Mouse (Mus musculus) MEL (cell line): ENCODE results near the gene Ovol3. TPM values are rescaled to one million over a fixed set of nuclear protein-coding genes. Genes with fewer than 3 reads are reported as not detected.

Experiments used
- DNase-seq: peaks from one replicate; pipeline ENCODE4 v3.0.0; 2011; ENCODE audit warnings: low read depth, low spot score
- H3K27ac ChIP-seq: 2 replicates; pipeline ENCODE4 v1.5.1; 2012; ENCODE audit warnings: low read depth, mild to moderate bottlenecking, control low read depth, low read length, moderate library complexity; ENCODE audit not compliant: control insufficient read depth
- H3K27me3 ChIP-seq, 2 experiments: fragments of 150-350 bp in 1 of 2; sonication (generic) in 1 of 2; 2 replicates each; pipeline ENCODE4 v1.6.1; 2012; ENCODE audit warnings: low read length in 2 of 2, mild to moderate bottlenecking in 2 of 2, improper control_type of control experiment in 1 of 2, moderate library complexity in 1 of 2; ENCODE audit not compliant: insufficient read depth in 2 of 2, control insufficient read depth in 1 of 2
- H3K36me3 ChIP-seq, 2 experiments: 2 replicates each; pipeline ENCODE4 v1.6.1; 2012 to 2014; ENCODE audit warnings: low read length in 2 of 2, improper control_type of control experiment in 1 of 2, inconsistent platforms in 1 of 2, mild to moderate bottlenecking in 1 of 2; ENCODE audit not compliant: insufficient read depth in 2 of 2, control insufficient read depth in 1 of 2
- H3K4me1 ChIP-seq, 2 experiments: fragments of 150-350 bp in 1 of 2; sonication (generic) in 1 of 2; 2 replicates each; pipeline ENCODE4 v1.6.1; 2012; ENCODE audit warnings: low read length in 2 of 2, improper control_type of control experiment in 1 of 2, mild to moderate bottlenecking in 1 of 2; ENCODE audit not compliant: insufficient read depth in 2 of 2, control insufficient read depth in 1 of 2
- H3K4me3 ChIP-seq, 2 experiments: fragments of 150-350 bp in 1 of 2; sonication (generic) in 1 of 2; 2 replicates each; pipeline ENCODE4 v1.5.1; 2012; ENCODE audit warnings: low read depth in 2 of 2, low read length in 2 of 2, mild to moderate bottlenecking in 2 of 2, moderate library complexity in 2 of 2, control low read depth in 1 of 2, improper control_type of control experiment in 1 of 2; ENCODE audit not compliant: control insufficient read depth in 1 of 2, insufficient read depth in 1 of 2
- H3K79me2 ChIP-seq: 2 replicates; pipeline ENCODE4 v1.6.1; 2012; ENCODE audit warnings: mild to moderate bottlenecking, low read length, moderate library complexity; ENCODE audit not compliant: control insufficient read depth, poor library complexity, insufficient read depth
- H3K9ac ChIP-seq: 2 replicates; pipeline ENCODE4 v1.6.1; 2012; ENCODE audit warnings: low read depth, mild to moderate bottlenecking, control low read depth, low read length, moderate library complexity; ENCODE audit not compliant: control insufficient read depth, poor library complexity, severe bottlenecking
- H3K9me3 ChIP-seq: fragments of 150-350 bp; sonication (generic); replicated peaks from 2 replicates; pipeline ENCODE4 v1.6.1; 2012; ENCODE audit warnings: mild to moderate bottlenecking, low read length, improper control_type of control experiment, moderate library complexity; ENCODE audit not compliant: insufficient read depth
- CHD1 ChIP-seq: IDR thresholded peaks from 2 replicates; pipeline ENCODE4 v1.6.1; 2012; ENCODE audit warnings: low read depth, mild to moderate bottlenecking, inconsistent platforms, low read length, improper control_type of control experiment
- CHD2 ChIP-seq: IDR thresholded peaks from 2 replicates; pipeline ENCODE4 v1.6.1; 2011; ENCODE audit warnings: low read length, improper control_type of control experiment
- CTCF ChIP-seq, 3 experiments: IDR thresholded peaks in 2 of 3; conservative IDR thresholded peaks in 1 of 3; 2 replicates each; pipeline ENCODE4 v1.5.1; 2011 to 2012; ENCODE audit warnings: low read length in 3 of 3, low read depth in 2 of 3, mild to moderate bottlenecking in 2 of 3, improper control_type of control experiment in 1 of 3, inconsistent platforms in 1 of 3, mixed read lengths in 1 of 3, moderate library complexity in 1 of 3; ENCODE audit not compliant: control insufficient read depth in 1 of 3, insufficient read depth in 1 of 3, poor library complexity in 1 of 3, severe bottlenecking in 1 of 3
- E2F4 ChIP-seq: IDR thresholded peaks from 2 replicates; pipeline ENCODE4 v1.6.1; 2011; ENCODE audit warnings: low read depth, low read length, improper control_type of control experiment, borderline replicate concordance
- ELF1 ChIP-seq: IDR thresholded peaks from 2 replicates; pipeline ENCODE4 v1.6.1; 2014; ENCODE audit warnings: low read depth, mild to moderate bottlenecking, inconsistent platforms, low read length, improper control_type of control experiment, moderate library complexity
- EP300 ChIP-seq, 2 experiments: IDR thresholded peaks; 2 replicates each; pipeline ENCODE4 v1.6.1; 2011; ENCODE audit warnings: improper control_type of control experiment in 2 of 2, low read length in 2 of 2, low read depth in 1 of 2, mild to moderate bottlenecking in 1 of 2
- GABPA ChIP-seq: IDR thresholded peaks from 2 replicates; pipeline ENCODE4 v1.6.1; 2012; ENCODE audit warnings: low read depth, mild to moderate bottlenecking, inconsistent platforms, low read length, improper control_type of control experiment, moderate library complexity
- GATA1 ChIP-seq: IDR thresholded peaks from 2 replicates; pipeline ENCODE4 v1.6.1; 2011; ENCODE audit warnings: low read depth, low read length, improper control_type of control experiment
- HCFC1 ChIP-seq: IDR thresholded peaks from 2 replicates; pipeline ENCODE4 v1.6.1; 2012; ENCODE audit warnings: low read depth, mild to moderate bottlenecking, inconsistent platforms, low read length, improper control_type of control experiment, moderate library complexity
- JUND ChIP-seq: IDR thresholded peaks from 2 replicates; pipeline ENCODE4 v1.6.1; 2011; ENCODE audit warnings: low read depth, mild to moderate bottlenecking, improper control_type of control experiment, low read length
- MAFK ChIP-seq: IDR thresholded peaks from 2 replicates; pipeline ENCODE4 v1.6.1; 2011; ENCODE audit warnings: low read depth, mild to moderate bottlenecking, low read length, improper control_type of control experiment, borderline replicate concordance
- MAX ChIP-seq: IDR thresholded peaks from 2 replicates; pipeline ENCODE4 v1.6.1; 2011; ENCODE audit warnings: low read length, improper control_type of control experiment
- MAZ ChIP-seq: IDR thresholded peaks from 2 replicates; pipeline ENCODE4 v1.6.1; 2012; ENCODE audit warnings: low read depth, mild to moderate bottlenecking, inconsistent platforms, low read length, improper control_type of control experiment
- MEF2A ChIP-seq: IDR thresholded peaks from 2 replicates; pipeline ENCODE4 v1.6.1; 2014; ENCODE audit warnings: low read depth, mild to moderate bottlenecking, inconsistent platforms, low read length, improper control_type of control experiment; ENCODE audit not compliant: poor library complexity, insufficient replicate concordance, severe bottlenecking; ENCODE audit errors: extremely low read depth
- MXI1 ChIP-seq: IDR thresholded peaks from 2 replicates; pipeline ENCODE4 v1.6.1; 2011; ENCODE audit warnings: mild to moderate bottlenecking, low read depth, low read length, improper control_type of control experiment
- MYC ChIP-seq: IDR thresholded peaks from 2 replicates; pipeline ENCODE4 v1.6.1; 2011; ENCODE audit warnings: low read depth, mild to moderate bottlenecking, low read length, improper control_type of control experiment, moderate library complexity
- NELFE ChIP-seq: IDR thresholded peaks from 2 replicates; pipeline ENCODE4 v1.6.1; 2011; ENCODE audit warnings: low read depth, low read length, improper control_type of control experiment
- NRF1 ChIP-seq: IDR thresholded peaks from 2 replicates; pipeline ENCODE4 v1.6.1; 2014; ENCODE audit warnings: low read depth, mild to moderate bottlenecking, inconsistent platforms, low read length, improper control_type of control experiment, moderate library complexity; ENCODE audit not compliant: poor library complexity, insufficient read depth, severe bottlenecking
- POLR2A ChIP-seq, 2 experiments: IDR thresholded peaks; 2 replicates each; pipeline ENCODE4 v1.6.1; 2011 to 2012; ENCODE audit warnings: low read length in 2 of 2, mild to moderate bottlenecking in 2 of 2, control low read depth in 1 of 2, improper control_type of control experiment in 1 of 2, low read depth in 1 of 2, moderate library complexity in 1 of 2; ENCODE audit not compliant: control insufficient read depth in 1 of 2, insufficient read depth in 1 of 2, poor library complexity in 1 of 2
- POLR2AphosphoS5 ChIP-seq: IDR thresholded peaks from 2 replicates; pipeline ENCODE4 v1.6.1; 2012; ENCODE audit warnings: low read depth, borderline replicate concordance, mild to moderate bottlenecking, inconsistent platforms, low read length, moderate library complexity, mixed read lengths
- RAD21 ChIP-seq: IDR thresholded peaks from 2 replicates; pipeline ENCODE4 v1.6.1; 2011; ENCODE audit warnings: mild to moderate bottlenecking, low read depth, low read length, improper control_type of control experiment
- SIN3A ChIP-seq: IDR thresholded peaks from 2 replicates; pipeline ENCODE4 v1.6.1; 2012; ENCODE audit warnings: low read length, improper control_type of control experiment, inconsistent platforms
- SMC3 ChIP-seq: IDR thresholded peaks from 2 replicates; pipeline ENCODE4 v1.6.1; 2011; ENCODE audit warnings: low read depth, low read length, improper control_type of control experiment
- TAL1 ChIP-seq: IDR thresholded peaks from 2 replicates; pipeline ENCODE4 v1.6.1; 2012; ENCODE audit warnings: mild to moderate bottlenecking, inconsistent platforms, low read length, moderate library complexity, mixed read lengths
- TCF12 ChIP-seq: IDR thresholded peaks from 2 replicates; pipeline ENCODE4 v1.6.1; 2014; ENCODE audit warnings: low read depth, mild to moderate bottlenecking, inconsistent platforms, low read length, improper control_type of control experiment, moderate library complexity
- UBTF ChIP-seq: IDR thresholded peaks from 2 replicates; pipeline ENCODE4 v1.6.1; 2012; ENCODE audit warnings: low read depth, mild to moderate bottlenecking, inconsistent platforms, low read length, improper control_type of control experiment, moderate library complexity, borderline replicate concordance; ENCODE audit not compliant: insufficient read depth
- USF1 ChIP-seq: IDR thresholded peaks from 2 replicates; pipeline ENCODE4 v1.6.1; 2014; ENCODE audit warnings: low read depth, mild to moderate bottlenecking, inconsistent platforms, low read length, improper control_type of control experiment, moderate library complexity
- ZC3H11A ChIP-seq: IDR thresholded peaks from 2 replicates; pipeline ENCODE4 v1.6.1; 2012; ENCODE audit warnings: low read depth, mild to moderate bottlenecking, inconsistent platforms, low read length, improper control_type of control experiment
- ZNF384 ChIP-seq: IDR thresholded peaks from 2 replicates; pipeline ENCODE4 v1.6.1; 2012; ENCODE audit warnings: low read depth, mild to moderate bottlenecking, inconsistent platforms, low read length, improper control_type of control experiment
- polyA plus RNA-seq, 2 experiments: library from polyadenylated mRNA; stranded (reverse) in 1 of 2; unstranded in 1 of 2; fragments of >175 nt in 1 of 2; fragments of >200 nt in 1 of 2; gene quantifications; 2 replicates each; pipeline versions ENCODE4 v1.2.1 to v1.2.4; 2012; ENCODE audit warnings: low replicate concordance in 2 of 2, low read depth in 1 of 2; ENCODE audit not compliant: insufficient read length in 2 of 2, insufficient read depth in 1 of 2, missing spikeins in 1 of 2
- total RNA-seq: library from RNA; depleted of rRNA; stranded (reverse); fragments of 300-350 nt; gene quantifications from 2 replicates; pipeline ENCODE4 v1.2.3, GENCODE M21; 2012

The Ovol3 gene
- total and polyA plus RNA-seq, 3 experiments, result 0.17 TPM; not detected in 2

DNA sequence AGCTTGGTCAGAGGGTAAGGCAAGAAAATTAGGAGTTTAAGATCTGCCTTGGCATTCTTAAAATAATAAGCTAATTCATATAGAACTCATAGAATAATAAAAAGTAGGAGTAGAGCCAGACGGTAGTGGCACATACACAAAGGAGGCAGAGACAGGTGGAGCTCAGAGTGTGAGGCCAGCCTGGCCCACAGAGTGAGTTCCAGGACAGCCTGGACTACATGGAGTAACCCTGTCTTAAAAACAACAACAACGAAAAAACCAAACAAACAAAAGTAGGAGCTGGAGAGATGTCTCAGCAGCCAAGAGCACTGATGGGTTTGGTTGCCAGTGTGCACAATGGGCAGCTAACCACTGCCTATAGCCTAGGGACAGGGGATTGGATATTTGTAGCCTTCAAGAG lies 18.2 kb downstream of the Ovol3 start:
- Histone ChIP-seq H3K9ac (no peak overlapping the region), H3K9me3 (no peaks in the 10 kb centered on the region), H3K79me2 (no peaks in the 10 kb centered on the region), H3K36me3 (peaks cover 0 to 1% of the 10 kb centered on the region in 2 experiments; a peak in 1 of 4 replicates), H3K4me1 (no peaks in the 10 kb centered on the region; a peak in 1 of 4 replicates), H3K27ac (no peak overlapping the region), H3K4me3 (no peak overlapping the region), H3K27me3 (no peaks in the 10 kb centered on the region)
- TF ChIP-seq NELFE, result no peak
- no peak for TF ChIP-seq ELF1
- TF ChIP-seq MAX, result no peak
- no peak for TF ChIP-seq CHD1
- TF ChIP-seq RAD21, result no peak
- TF ChIP-seq POLR2A (IDR thresholded peaks at IDR 0.05; ENCODE audit: control insufficient read depth in 1 of 2, insufficient read depth in 1 of 2, low read depth in 1 of 2, low read length in 2 of 2, poor library complexity in 1 of 2), result no peak
- TF ChIP-seq UBTF, result no peak
- TF ChIP-seq MAFK, result no peak
- no peak for TF ChIP-seq MYC
- no peak for TF ChIP-seq EP300 (IDR thresholded peaks at IDR 0.05; ENCODE audit: low read depth in 1 of 2, low read length in 2 of 2)
- no peak for TF ChIP-seq MAZ
- TF ChIP-seq SMC3, result no peak
- TF ChIP-seq MEF2A, result no peak
- TF ChIP-seq TCF12, result no peak
- TF ChIP-seq CHD2, result no peak
- no peak for TF ChIP-seq NRF1
- TF ChIP-seq JUND, result no peak
- TF ChIP-seq POLR2AphosphoS5, result no peak
- no peak for DNase-seq

DNA sequence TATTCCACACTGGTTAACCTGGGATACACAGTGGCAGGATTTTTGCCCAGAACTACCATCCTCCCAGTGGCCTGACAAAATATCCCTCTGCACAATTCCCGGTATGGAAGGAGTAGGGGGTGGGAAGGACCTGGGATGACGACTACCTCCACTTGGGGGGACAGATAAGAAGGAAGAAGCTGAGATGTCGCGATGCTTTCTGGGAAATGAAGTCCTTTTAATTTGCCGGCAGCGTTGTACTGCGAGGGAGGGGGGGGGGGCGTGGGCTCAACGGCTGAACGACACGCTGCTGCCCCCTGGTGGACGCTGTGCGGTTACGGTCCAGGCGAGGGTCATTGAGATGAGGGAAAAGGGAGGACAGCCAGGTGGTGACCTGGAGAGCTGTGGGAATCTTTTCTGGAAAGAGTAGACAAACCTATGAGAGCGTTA lies 18.8 kb downstream of the Ovol3 start:
- Histone ChIP-seq H3K4me3 (peak overlapping the region in 1 of 2 experiments; percentile 54; a peak in 2 of 4 replicates), H3K79me2 (no peaks in the 10 kb centered on the region), H3K27ac (no peak overlapping the region), H3K27me3 (no peaks in the 10 kb centered on the region), H3K9me3 (no peaks in the 10 kb centered on the region), H3K4me1 (no peaks in the 10 kb centered on the region; a peak in 1 of 4 replicates), H3K36me3 (no peaks in the 10 kb centered on the region), H3K9ac (peak overlapping the region; percentile 59)
- TF ChIP-seq GABPA, result no peak
- 0 out of 2 replicates have a peak, but pooled peaks have one; percentile 26 for TF ChIP-seq GATA1
- peak; percentile 36; the same call in 1 of the 2 replicates for TF ChIP-seq SIN3A
- TF ChIP-seq ZNF384, result 0 out of 2 replicates have a peak, but pooled peaks have one; percentile 6
- peak; percentile 85 for TF ChIP-seq HCFC1
- 0 out of 2 replicates have a peak, but pooled peaks have one; percentile 18 for TF ChIP-seq MXI1
- TF ChIP-seq MYC, result no peak
- TF ChIP-seq TCF12, result no peak
- 0 out of 2 replicates have a peak, but pooled peaks have one; percentile 8 for TF ChIP-seq ZC3H11A
- TF ChIP-seq SMC3, result peak; percentile 57
- TF ChIP-seq USF1, result no peak
- no peak for TF ChIP-seq POLR2AphosphoS5
- TF ChIP-seq E2F4, result no peak
- TF ChIP-seq MAZ, result peak; percentile 62; the same call in 1 of the 2 replicates
- no peak for TF ChIP-seq UBTF
- peak; percentile 43 to 64 (median 58); a peak in 5 of 6 replicates for TF ChIP-seq CTCF (IDR thresholded peaks at IDR 0.05 in 2 of 3, conservative IDR thresholded peaks at IDR 0.05 in 1 of 3; ENCODE audit: control insufficient read depth in 1 of 3, insufficient read depth in 1 of 3, low read depth in 2 of 3, low read length in 3 of 3, poor library complexity in 1 of 3, severe bottlenecking in 1 of 3)
- TF ChIP-seq MEF2A, result no peak
- peak; percentile 38 for TF ChIP-seq RAD21
- TF ChIP-seq TAL1, result no peak
- TF ChIP-seq ELF1, result peak; percentile 64; the same call in 1 of the 2 replicates
- peak; percentile 82 for DNase-seq
